Mouse (Mus musculus): ENCODE measurements at regions not wholly inside any gene's neighbourhood (a gene's known extent, or its start where the extent isn't known, plus 50 kb on each side); places are given as distances from the start of the nearest gene placed in this dataset.

DNA sequence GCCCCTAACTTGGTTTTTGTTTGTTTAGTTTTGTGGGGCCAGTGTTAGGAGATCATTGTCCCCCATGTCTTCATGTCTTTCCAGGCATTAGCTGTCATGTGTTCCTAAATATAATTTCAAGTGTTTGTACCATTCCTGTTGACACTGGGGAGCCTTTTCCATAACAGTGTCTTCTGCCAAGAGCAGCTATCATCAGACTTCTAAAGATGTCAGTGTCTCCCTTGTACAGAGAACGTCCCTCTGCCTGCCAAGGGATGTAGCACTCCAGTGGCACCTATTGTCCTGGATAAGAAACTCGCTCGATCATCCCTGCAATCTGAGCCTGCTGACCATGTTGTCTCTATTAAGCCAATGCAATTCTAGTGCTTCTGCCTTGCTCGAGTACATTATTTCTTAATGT, 64.6 kb upstream of the Lhfpl2 start:
- Histone ChIP-seq H3K4me1 (ENCODE audit: control insufficient read depth, insufficient read depth, low read length) (no peaks in the 10 kb centered on the region), H3K27ac (replicated peaks; ENCODE audit: low read depth, low read length) (no peak overlapping the region), H3K27me3 (replicated peaks; ENCODE audit: control insufficient read depth, insufficient read depth, low read length) (no peaks in the 10 kb centered on the region), H3K36me3 (ENCODE audit: control insufficient read depth, insufficient read depth, low read length) (no peaks in the 10 kb centered on the region), H3K9ac (ENCODE audit: low read depth, low read length) (no peak overlapping the region), H3K4me3 (ENCODE audit: low read depth, low read length) (no peak overlapping the region), H3K9me3 (ENCODE audit: control insufficient read depth, low read length) (0 out of 2 replicates have a peak, but pooled peaks cover 3% of the 10 kb centered on the region), H3K4me2 (ENCODE audit: low read depth, low read length) (no peak overlapping the region)
- ATAC-seq (ENCODE audit: low read depth) (no peak), DNase-seq (ENCODE audit: low spot score) (no peak)
- 77% methylated on average over 4 of the region's 4 CpGs for WGBS

GRCm38 (mm10) chr13:93995423-93995822, 62.2 kb upstream of the Lhfpl2 start:
- no peaks in the 10 kb centered on the region for H3K4me1 ChIP-seq (ENCODE audit: control insufficient read depth, insufficient read depth, low read length)
- no peak for ATAC-seq (ENCODE audit: low read depth)
- DNase-seq (ENCODE audit: low spot score): no peak
- WGBS: 81% methylated on average over 3 of the region's 3 CpGs
- H3K27me3 ChIP-seq (replicated peaks; ENCODE audit: control insufficient read depth, insufficient read depth, low read length): no peaks in the 10 kb centered on the region
- 0 out of 2 replicates have a peak, but pooled peaks cover 3% of the 10 kb centered on the region for H3K9me3 ChIP-seq (ENCODE audit: control insufficient read depth, low read length)
- no peaks in the 10 kb centered on the region for H3K36me3 ChIP-seq (ENCODE audit: control insufficient read depth, insufficient read depth, low read length)
- no peak overlapping the region for H3K4me2 ChIP-seq (ENCODE audit: low read depth, low read length)
- no peak overlapping the region for H3K9ac ChIP-seq (ENCODE audit: low read depth, low read length)
- H3K27ac ChIP-seq (replicated peaks; ENCODE audit: low read depth, low read length): no peak overlapping the region
- no peak overlapping the region for H3K4me3 ChIP-seq (ENCODE audit: low read depth, low read length)

DNA sequence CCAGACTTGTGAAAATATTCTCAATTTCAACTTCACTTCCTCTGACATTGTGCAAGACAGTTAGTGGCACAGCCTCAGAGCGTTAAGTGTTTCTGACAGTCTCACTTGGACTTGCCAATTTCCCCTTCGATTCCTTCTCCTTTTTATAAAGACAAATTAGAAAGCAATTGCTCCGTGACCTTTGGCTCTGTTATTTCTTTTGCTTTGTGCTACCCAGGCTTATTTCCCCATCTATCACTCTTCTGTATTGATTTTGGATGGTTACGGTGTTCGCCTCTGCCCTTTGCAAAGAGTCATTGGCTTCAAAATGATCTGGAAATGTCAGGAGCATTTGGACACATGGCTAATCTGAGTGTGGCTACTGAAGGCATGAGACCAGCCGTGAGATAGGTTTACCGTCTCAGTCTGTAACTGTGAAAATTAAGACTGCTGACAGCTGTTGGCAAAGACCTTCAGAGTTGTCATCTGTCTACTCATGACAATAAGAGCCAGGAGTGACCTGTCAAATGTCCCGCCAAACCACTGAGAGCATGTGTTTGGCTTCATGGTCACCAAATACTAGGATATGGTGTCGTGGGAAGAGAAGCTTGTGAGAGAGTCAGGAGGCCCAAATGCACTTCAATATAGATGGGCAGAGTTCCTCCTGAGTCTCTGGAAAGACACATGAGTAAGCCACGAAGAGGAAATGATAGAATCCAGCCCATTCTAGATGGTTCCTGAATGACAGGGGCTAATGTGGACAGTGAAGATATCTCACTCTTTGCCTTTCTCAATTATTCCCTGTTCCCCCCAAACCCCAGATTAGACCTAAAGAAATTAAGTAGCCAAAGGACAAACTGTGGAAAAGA, 60.8 kb upstream of the Lhfpl2 start:
- H3K27ac ChIP-seq (replicated peaks; ENCODE audit: low read depth, low read length): no peak overlapping the region
- no peak overlapping the region for H3K9ac ChIP-seq (ENCODE audit: low read depth, low read length)
- H3K4me1 ChIP-seq (ENCODE audit: control insufficient read depth, insufficient read depth, low read length): no peaks in the 10 kb centered on the region
- DNase-seq (ENCODE audit: low spot score) (peak; percentile 67), ATAC-seq (ENCODE audit: low read depth) (peak; percentile 57; the same call in 1 of the 2 replicates)
- WGBS: 62% methylated on average over 10 of the region's 10 CpGs
- H3K4me3 ChIP-seq (ENCODE audit: low read depth, low read length): no peak overlapping the region
- H3K4me2 ChIP-seq (ENCODE audit: low read depth, low read length): no peak overlapping the region
- H3K36me3 ChIP-seq (ENCODE audit: control insufficient read depth, insufficient read depth, low read length): no peaks in the 10 kb centered on the region
- no peaks in the 10 kb centered on the region for H3K9me3 ChIP-seq (ENCODE audit: control insufficient read depth, low read length)
- no peaks in the 10 kb centered on the region for H3K27me3 ChIP-seq (replicated peaks; ENCODE audit: control insufficient read depth, insufficient read depth, low read length)

DNA sequence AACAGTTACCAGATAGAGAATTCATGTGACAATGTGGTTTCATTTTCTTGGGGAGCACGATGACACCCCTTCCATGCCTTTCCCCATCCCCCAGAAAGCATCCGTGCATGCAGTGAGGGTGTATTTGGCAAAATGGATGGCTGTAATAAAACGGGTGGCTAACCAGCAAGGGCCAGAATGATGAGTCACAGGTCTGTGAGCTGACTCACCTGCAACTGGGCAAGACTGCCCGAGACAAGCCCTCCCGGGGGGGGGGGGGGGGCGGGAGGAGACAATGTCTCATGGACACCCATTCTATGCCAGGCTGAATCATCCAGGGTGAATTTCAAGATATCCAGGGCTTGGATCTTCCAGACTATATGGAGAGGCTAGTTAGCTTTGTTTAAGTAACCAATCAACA, 59.6 kb upstream of the Lhfpl2 start:
- H3K4me2 ChIP-seq (ENCODE audit: low read depth, low read length): no peak overlapping the region
- no peaks in the 10 kb centered on the region for H3K36me3 ChIP-seq (ENCODE audit: control insufficient read depth, insufficient read depth, low read length)
- DNase-seq (ENCODE audit: low spot score): no peak
- H3K4me3 ChIP-seq (ENCODE audit: low read depth, low read length): no peak overlapping the region
- 71% methylated on average over 5 of the region's 6 CpGs for WGBS
- no peaks in the 10 kb centered on the region for H3K27me3 ChIP-seq (replicated peaks; ENCODE audit: control insufficient read depth, insufficient read depth, low read length)
- no peaks in the 10 kb centered on the region for H3K9me3 ChIP-seq (ENCODE audit: control insufficient read depth, low read length)
- no peaks in the 10 kb centered on the region for H3K4me1 ChIP-seq (ENCODE audit: control insufficient read depth, insufficient read depth, low read length)
- H3K9ac ChIP-seq (ENCODE audit: low read depth, low read length): no peak overlapping the region
- no peak overlapping the region for H3K27ac ChIP-seq (replicated peaks; ENCODE audit: low read depth, low read length)
- no peak for ATAC-seq (ENCODE audit: low read depth)

GRCm38 (mm10) chr13:93998406-93998805, 59.2 kb upstream of the Lhfpl2 start:
- H3K9ac ChIP-seq (ENCODE audit: low read depth, low read length): no peak overlapping the region
- DNase-seq (ENCODE audit: low spot score) (no peak), ATAC-seq (ENCODE audit: low read depth) (no peak)
- no peak overlapping the region for H3K4me3 ChIP-seq (ENCODE audit: low read depth, low read length)
- no peaks in the 10 kb centered on the region for H3K36me3 ChIP-seq (ENCODE audit: control insufficient read depth, insufficient read depth, low read length)
- H3K27ac ChIP-seq (replicated peaks; ENCODE audit: low read depth, low read length): no peak overlapping the region
- 94% methylated on average over 1 of the region's 1 CpGs for WGBS
- H3K27me3 ChIP-seq (replicated peaks; ENCODE audit: control insufficient read depth, insufficient read depth, low read length): no peaks in the 10 kb centered on the region
- H3K4me1 ChIP-seq (ENCODE audit: control insufficient read depth, insufficient read depth, low read length): no peaks in the 10 kb centered on the region
- no peak overlapping the region for H3K4me2 ChIP-seq (ENCODE audit: low read depth, low read length)
- H3K9me3 ChIP-seq (ENCODE audit: control insufficient read depth, low read length): no peaks in the 10 kb centered on the region

- no peak overlapping the region for H3K27ac ChIP-seq (replicated peaks; ENCODE audit: low read depth, low read length)
- H3K4me2 ChIP-seq (ENCODE audit: low read depth, low read length): no peak overlapping the region
- no peaks in the 10 kb centered on the region for H3K36me3 ChIP-seq (ENCODE audit: control insufficient read depth, insufficient read depth, low read length)
- no peaks in the 10 kb centered on the region for H3K9me3 ChIP-seq (ENCODE audit: control insufficient read depth, low read length)
- H3K4me3 ChIP-seq (ENCODE audit: low read depth, low read length): no peak overlapping the region
- no peak for ATAC-seq (ENCODE audit: low read depth)
- H3K4me1 ChIP-seq (ENCODE audit: control insufficient read depth, insufficient read depth, low read length): no peaks in the 10 kb centered on the region
- H3K9ac ChIP-seq (ENCODE audit: low read depth, low read length): no peak overlapping the region
- H3K27me3 ChIP-seq (replicated peaks; ENCODE audit: control insufficient read depth, insufficient read depth, low read length): no peaks in the 10 kb centered on the region
- DNase-seq (ENCODE audit: low spot score): no peak
- 62% methylated on average over 5 of the region's 5 CpGs for WGBS
These were observed 53.8 kb upstream of the Lhfpl2 start for GRCm38 (mm10) chr13:94003816-94004215.

- no peak overlapping the region for H3K9ac ChIP-seq (ENCODE audit: low read depth, low read length)
- H3K4me3 ChIP-seq (ENCODE audit: low read depth, low read length): no peak overlapping the region
- no peaks in the 10 kb centered on the region for H3K9me3 ChIP-seq (ENCODE audit: control insufficient read depth, low read length)
- no peak overlapping the region for H3K27ac ChIP-seq (replicated peaks; ENCODE audit: low read depth, low read length)
- ATAC-seq (ENCODE audit: low read depth): no peak
- DNase-seq (ENCODE audit: low spot score): no peak
- no peaks in the 10 kb centered on the region for H3K36me3 ChIP-seq (ENCODE audit: control insufficient read depth, insufficient read depth, low read length)
- 81% methylated on average over 3 of the region's 3 CpGs for WGBS
- H3K4me1 ChIP-seq (ENCODE audit: control insufficient read depth, insufficient read depth, low read length): no peaks in the 10 kb centered on the region
- H3K27me3 ChIP-seq (replicated peaks; ENCODE audit: control insufficient read depth, insufficient read depth, low read length): no peaks in the 10 kb centered on the region
- H3K4me2 ChIP-seq (ENCODE audit: low read depth, low read length): no peak overlapping the region
These were observed 53.2 kb upstream of the Lhfpl2 start for GRCm38 (mm10) chr13:94004417-94004816.

DNA sequence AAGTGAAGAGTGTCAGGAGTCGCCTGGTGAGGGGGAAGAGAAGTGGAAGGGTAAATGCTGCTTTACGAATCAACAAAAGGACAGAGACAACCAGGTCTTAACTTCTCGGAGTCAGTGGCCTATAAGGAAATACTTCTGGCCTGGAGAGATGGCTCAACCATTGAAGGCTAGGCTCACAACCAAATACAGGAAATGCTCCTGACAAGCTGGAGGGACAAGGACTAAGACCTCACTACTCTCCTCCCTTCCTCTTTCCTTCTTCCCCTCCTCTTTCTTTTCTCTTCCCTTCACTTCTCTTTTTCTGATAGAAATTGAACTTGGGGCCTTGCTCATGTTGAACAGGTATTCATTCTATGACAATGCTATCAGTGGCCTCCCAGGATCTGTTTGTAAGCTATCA, 51.7 kb upstream of the Lhfpl2 start:
- Histone ChIP-seq H3K36me3 (ENCODE audit: control insufficient read depth, insufficient read depth, low read length) (no peaks in the 10 kb centered on the region), H3K4me2 (ENCODE audit: low read depth, low read length) (no peak overlapping the region), H3K9me3 (ENCODE audit: control insufficient read depth, low read length) (no peaks in the 10 kb centered on the region), H3K27me3 (replicated peaks; ENCODE audit: control insufficient read depth, insufficient read depth, low read length) (no peaks in the 10 kb centered on the region), H3K9ac (ENCODE audit: low read depth, low read length) (no peak overlapping the region), H3K27ac (replicated peaks; ENCODE audit: low read depth, low read length) (no peak overlapping the region), H3K4me3 (ENCODE audit: low read depth, low read length) (no peak overlapping the region), H3K4me1 (ENCODE audit: control insufficient read depth, insufficient read depth, low read length) (no peaks in the 10 kb centered on the region)
- ATAC-seq (ENCODE audit: low read depth) (no peak), DNase-seq (ENCODE audit: low spot score) (no peak)
- WGBS: 77% methylated on average over 3 of the region's 3 CpGs

Measured in embryonic facial prominence, embryonic 14.5 days (tissue).